Mouse (Mus musculus): ENCODE results near the gene Slc41a3.

The Slc41a3 gene

GRCm38 (mm10) chr6:90598197-90598596, 6.3 kb upstream of the Slc41a3 start:
- no peak for DNase-seq (ENCODE audit: low read depth)

- DNase-seq (ENCODE audit: low read depth), result no peak
These were observed 4.2 kb upstream of the Slc41a3 start for GRCm38 (mm10) chr6:90600351-90600750.

- no peak for DNase-seq (ENCODE audit: low read depth)
These were observed 2.8 kb upstream of the Slc41a3 start for GRCm38 (mm10) chr6:90601736-90602135.

GRCm38 (mm10) chr6:90602304-90602703, 2.2 kb upstream of the Slc41a3 start:
- no peak for DNase-seq (ENCODE audit: low read depth)

GRCm38 (mm10) chr6:90603126-90603525, 1.4 kb upstream of the Slc41a3 start:
- DNase-seq (ENCODE audit: low read depth), result no peak

GRCm38 (mm10) chr6:90604130-90604529, 395 bp upstream of the Slc41a3 start:
- DNase-seq (ENCODE audit: low read depth), result no peak

GRCm38 (mm10) chr6:90605298-90605665, 757 bp downstream of the Slc41a3 start:
- DNase-seq (ENCODE audit: low read depth), result no peak

GRCm38 (mm10) chr6:90606538-90606937, 2.0 kb downstream of the Slc41a3 start:
- no peak for DNase-seq (ENCODE audit: low read depth)

GRCm38 (mm10) chr6:90607196-90607595, 2.7 kb downstream of the Slc41a3 start:
- DNase-seq (ENCODE audit: low read depth), result peak; percentile 89

GRCm38 (mm10) chr6:90608186-90608585, 3.7 kb downstream of the Slc41a3 start:
- no peak for DNase-seq (ENCODE audit: low read depth)

- DNase-seq (ENCODE audit: low read depth), result no peak
These were observed 5.7 kb downstream of the Slc41a3 start for GRCm38 (mm10) chr6:90610248-90610647.

GRCm38 (mm10) chr6:90613277-90613676, 8.8 kb downstream of the Slc41a3 start:
- no peak for DNase-seq (ENCODE audit: low read depth)

GRCm38 (mm10) chr6:90615362-90615761, 10.8 kb downstream of the Slc41a3 start:
- DNase-seq (ENCODE audit: low read depth), result no peak

GRCm38 (mm10) chr6:90615991-90616390, 11.5 kb downstream of the Slc41a3 start:
- DNase-seq (ENCODE audit: low read depth), result no peak

GRCm38 (mm10) chr6:90616481-90616880, 12.0 kb downstream of the Slc41a3 start:
- DNase-seq (ENCODE audit: low read depth), result no peak

- DNase-seq (ENCODE audit: low read depth), result no peak
These were observed 13.7 kb downstream of the Slc41a3 start for GRCm38 (mm10) chr6:90618274-90618673.

- no peak for DNase-seq (ENCODE audit: low read depth)
These were observed 14.5 kb downstream of the Slc41a3 start for GRCm38 (mm10) chr6:90618821-90619636.

GRCm38 (mm10) chr6:90619936-90620335, 15.4 kb downstream of the Slc41a3 start:
- no peak for DNase-seq (ENCODE audit: low read depth)

GRCm38 (mm10) chr6:90620791-90621583, 16.5 kb downstream of the Slc41a3 start:
- DNase-seq (ENCODE audit: low read depth), result no peak

- DNase-seq (ENCODE audit: low read depth), result no peak
These were observed 17.0 kb downstream of the Slc41a3 start for GRCm38 (mm10) chr6:90621584-90621890.

GRCm38 (mm10) chr6:90622758-90623455, 18.4 kb downstream of the Slc41a3 start:
- peak; percentile 81 for DNase-seq (ENCODE audit: low read depth)

- DNase-seq (ENCODE audit: low read depth), result no peak
These were observed 18.9 kb downstream of the Slc41a3 start for GRCm38 (mm10) chr6:90623456-90623836.

- no peak for DNase-seq (ENCODE audit: low read depth)
These were observed 19.7 kb downstream of the Slc41a3 start for GRCm38 (mm10) chr6:90624184-90624583.

Data from c-Kit-positive CD71-positive TER-119-negative erythroid progenitor cells, embryonic 14.5 days (primary cell).